Mouse (Mus musculus): Measurements from ENCODE around the gene Dusp7. TPM values are rescaled to one million over a fixed set of nuclear protein-coding genes. Genes with fewer than 3 reads are reported as not detected.

The Dusp7 gene
- polyA plus RNA-seq (2012; rRNA removed) = 33.5 and 34.7 TPM in 2 replicates

GRCm38 (mm10) chr9:106368112-106368717 lies at the start of gene Dusp7:
TSS of gene Dusp7 (plus strand) at chr9:106368632.
- DNase-seq (ENCODE audit: low spot score) = peak; percentile 87

GRCm38 (mm10) chr9:106319095-106319494 lies 49.3 kb upstream of the Dusp7 start:
- DNase-seq (ENCODE audit: low spot score) = no peak

GRCm38 (mm10) chr9:106322497-106322896 lies 45.9 kb upstream of the Dusp7 start:
- DNase-seq (ENCODE audit: low spot score) = no peak

GRCm38 (mm10) chr9:106326241-106326640 lies 42.2 kb upstream of the Dusp7 start:
- DNase-seq (ENCODE audit: low spot score) = no peak

- DNase-seq (ENCODE audit: low spot score) = no peak
These were observed 41.2 kb upstream of the Dusp7 start for GRCm38 (mm10) chr9:106327125-106327809.

GRCm38 (mm10) chr9:106328068-106328610 lies 40.3 kb upstream of the Dusp7 start:
- no peak for DNase-seq (ENCODE audit: low spot score)

GRCm38 (mm10) chr9:106328772-106329511 lies 39.5 kb upstream of the Dusp7 start:
- DNase-seq (ENCODE audit: low spot score) = no peak

GRCm38 (mm10) chr9:106332746-106333145 lies 35.7 kb upstream of the Dusp7 start:
- no peak for DNase-seq (ENCODE audit: low spot score)

GRCm38 (mm10) chr9:106337620-106338019 lies 30.8 kb upstream of the Dusp7 start:
- no peak for DNase-seq (ENCODE audit: low spot score)

GRCm38 (mm10) chr9:106338462-106339172 lies 29.8 kb upstream of the Dusp7 start:
- DNase-seq (ENCODE audit: low spot score) = no peak

- no peak for DNase-seq (ENCODE audit: low spot score)
These were observed 29.3 kb upstream of the Dusp7 start for GRCm38 (mm10) chr9:106339173-106339558.

GRCm38 (mm10) chr9:106339730-106340129 lies 28.7 kb upstream of the Dusp7 start:
- DNase-seq (ENCODE audit: low spot score) = no peak

- no peak for DNase-seq (ENCODE audit: low spot score)
These were observed 27.7 kb upstream of the Dusp7 start for GRCm38 (mm10) chr9:106340501-106341312.

- no peak for DNase-seq (ENCODE audit: low spot score)
These were observed 27.1 kb upstream of the Dusp7 start for GRCm38 (mm10) chr9:106341313-106341686.

- DNase-seq (ENCODE audit: low spot score) = no peak
These were observed 25.9 kb upstream of the Dusp7 start for GRCm38 (mm10) chr9:106342573-106342972.

GRCm38 (mm10) chr9:106345167-106345566 lies 23.3 kb upstream of the Dusp7 start:
- peak; percentile 33 for DNase-seq (ENCODE audit: low spot score)

GRCm38 (mm10) chr9:106345630-106346029 lies 22.8 kb upstream of the Dusp7 start:
- DNase-seq (ENCODE audit: low spot score) = no peak

GRCm38 (mm10) chr9:106348281-106348680 lies 20.2 kb upstream of the Dusp7 start:
- DNase-seq (ENCODE audit: low spot score) = no peak

GRCm38 (mm10) chr9:106349075-106349474 lies 19.4 kb upstream of the Dusp7 start:
- no peak for DNase-seq (ENCODE audit: low spot score)

GRCm38 (mm10) chr9:106351178-106351577 lies 17.3 kb upstream of the Dusp7 start:
- no peak for DNase-seq (ENCODE audit: low spot score)

GRCm38 (mm10) chr9:106353779-106354178 lies 14.7 kb upstream of the Dusp7 start:
- DNase-seq (ENCODE audit: low spot score) = no peak

Data from urinary bladder, adult 2 months (tissue).